Mouse (Mus musculus): ENCODE measurements around the gene Atcay.
"Not testable (repeated sequence)": the region's sequence is repeated elsewhere in the genome, so short reads cannot be mapped to it uniquely, and the experiment has no call there.

Gene Atcay

GRCm38 (mm10) chr10:81200141-81200540 is 30.5 kb downstream of the Atcay start:
- DNase-seq (ENCODE audit: low spot score in 2 of 2), result no peak

GRCm38 (mm10) chr10:81198990-81199389 is 31.6 kb downstream of the Atcay start:
- DNase-seq (ENCODE audit: low spot score in 2 of 2), result no peak

DNA sequence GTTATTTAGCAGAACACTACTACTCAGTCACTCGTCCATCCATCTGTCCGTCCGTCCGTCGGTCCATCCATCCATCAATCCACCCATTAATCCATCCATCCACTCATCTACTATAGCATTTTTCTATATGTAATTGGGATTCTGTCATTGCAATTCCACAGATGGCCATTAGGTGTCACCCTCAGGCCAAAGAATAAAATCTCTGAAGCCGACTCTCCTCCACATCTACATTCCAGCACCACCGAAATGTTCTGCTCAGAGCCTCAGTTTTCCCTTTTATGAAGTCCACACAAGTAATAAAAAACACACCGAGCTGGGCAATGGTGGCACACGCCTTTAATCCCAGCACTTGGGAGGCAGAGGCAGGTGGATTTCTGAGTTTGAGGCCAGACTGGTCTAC is 32.4 kb downstream of the Atcay start:
- no peak for DNase-seq (ENCODE audit: low spot score in 2 of 2)

DNA sequence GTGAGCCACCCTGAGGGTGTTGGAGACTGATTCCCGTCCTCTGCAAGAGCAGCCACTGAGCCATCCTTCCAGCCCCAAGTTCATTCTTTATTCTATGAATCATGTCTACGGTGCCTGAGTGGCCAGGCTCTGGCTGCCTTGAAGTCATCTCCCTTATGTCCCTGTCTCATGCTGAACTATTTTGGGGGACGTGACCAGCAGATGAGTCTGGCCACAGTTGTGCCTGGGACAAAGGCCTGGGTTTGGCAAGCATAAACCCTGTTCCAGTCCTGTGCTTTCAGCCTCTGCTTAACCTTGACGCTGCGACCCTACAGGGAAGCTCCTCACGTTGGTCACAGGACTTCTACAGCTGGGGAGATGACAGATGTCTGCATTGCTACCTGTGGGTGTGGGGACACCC is 33.3 kb downstream of the Atcay start:
- DNase-seq (ENCODE audit: low spot score in 2 of 2), result no peak

DNA sequence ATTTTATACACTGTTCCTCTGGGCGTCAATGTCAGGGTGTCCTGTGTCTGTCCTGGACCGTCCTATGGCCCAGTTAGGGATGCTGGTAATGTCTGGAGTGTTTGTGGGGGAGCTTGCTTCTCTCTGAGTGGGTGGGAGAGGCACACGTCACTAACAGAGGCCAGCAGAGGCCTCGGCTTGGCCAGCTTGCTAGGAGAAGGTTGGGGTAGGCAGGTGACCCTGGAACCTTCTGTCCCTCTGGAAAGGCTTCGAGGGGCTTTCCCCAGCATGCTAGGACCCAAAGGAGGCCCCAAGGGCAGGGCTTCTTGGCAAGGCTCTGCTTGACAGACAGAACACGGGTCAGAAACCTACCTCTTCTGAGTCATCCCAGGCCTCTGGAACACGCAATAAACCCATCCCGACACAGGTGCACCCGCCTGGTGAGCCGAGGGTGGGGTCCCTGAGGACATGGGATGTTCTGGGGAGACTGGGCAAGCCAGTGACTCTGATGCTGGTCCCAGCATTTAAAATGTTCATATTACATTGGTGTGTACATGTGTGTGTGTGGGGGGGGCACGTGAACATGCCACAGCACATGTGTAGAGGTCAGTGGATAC is 34.1 kb downstream of the Atcay start:
- no peak for DNase-seq (ENCODE audit: low spot score in 2 of 2)

DNA sequence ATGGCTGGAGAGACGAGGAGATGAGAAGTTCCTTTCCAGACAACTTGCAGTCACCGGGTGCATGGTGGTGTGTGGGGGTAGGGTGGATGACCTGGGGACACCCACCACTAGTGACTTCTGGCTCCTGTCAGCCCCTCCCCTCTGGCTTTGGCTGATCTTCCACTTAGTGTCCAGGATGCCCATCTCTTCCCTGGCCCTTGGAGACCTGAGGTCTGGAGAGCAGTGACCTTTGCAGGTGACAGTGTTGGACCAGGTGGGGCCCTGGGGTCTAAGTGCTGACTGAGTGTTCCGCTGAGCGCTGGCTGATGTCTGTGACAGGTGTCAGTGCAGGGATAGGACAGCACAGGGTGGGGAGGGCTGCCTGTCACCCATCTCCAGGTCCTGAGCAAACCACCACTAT is 35.3 kb downstream of the Atcay start:
- no peak for DNase-seq (ENCODE audit: low spot score in 2 of 2)

- DNase-seq (ENCODE audit: low spot score in 2 of 2), result no peak
Observed at GRCm38 (mm10) chr10:81193991-81194774, 36.5 kb downstream of the Atcay start.

DNA sequence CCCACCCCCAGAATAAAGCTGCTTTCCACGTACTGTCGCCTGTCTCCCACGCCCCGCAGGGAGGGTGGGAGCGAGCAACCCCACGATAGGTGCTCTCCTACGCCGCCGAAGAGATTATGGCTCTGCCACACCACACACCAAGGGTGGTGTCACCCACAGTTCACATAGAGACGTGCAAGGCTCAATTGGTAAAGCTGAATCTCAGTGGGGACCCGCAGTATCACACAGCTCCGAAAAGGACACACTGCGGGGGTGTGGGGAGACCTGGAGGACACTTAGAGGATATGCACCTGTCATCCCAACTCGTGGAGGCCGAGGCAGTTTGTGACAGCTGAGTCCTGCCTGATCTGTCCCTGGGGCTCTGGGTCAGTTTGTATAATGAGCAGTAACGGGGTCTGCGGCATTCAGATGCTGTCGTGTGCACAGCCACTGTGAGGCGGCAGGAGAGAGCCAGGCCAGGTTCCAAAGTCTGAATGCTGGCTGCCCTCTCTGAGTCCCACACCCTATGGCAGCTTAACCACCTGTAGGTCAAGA is 37.6 kb downstream of the Atcay start:
- DNase-seq (ENCODE audit: low spot score in 2 of 2), result no peak

DNA sequence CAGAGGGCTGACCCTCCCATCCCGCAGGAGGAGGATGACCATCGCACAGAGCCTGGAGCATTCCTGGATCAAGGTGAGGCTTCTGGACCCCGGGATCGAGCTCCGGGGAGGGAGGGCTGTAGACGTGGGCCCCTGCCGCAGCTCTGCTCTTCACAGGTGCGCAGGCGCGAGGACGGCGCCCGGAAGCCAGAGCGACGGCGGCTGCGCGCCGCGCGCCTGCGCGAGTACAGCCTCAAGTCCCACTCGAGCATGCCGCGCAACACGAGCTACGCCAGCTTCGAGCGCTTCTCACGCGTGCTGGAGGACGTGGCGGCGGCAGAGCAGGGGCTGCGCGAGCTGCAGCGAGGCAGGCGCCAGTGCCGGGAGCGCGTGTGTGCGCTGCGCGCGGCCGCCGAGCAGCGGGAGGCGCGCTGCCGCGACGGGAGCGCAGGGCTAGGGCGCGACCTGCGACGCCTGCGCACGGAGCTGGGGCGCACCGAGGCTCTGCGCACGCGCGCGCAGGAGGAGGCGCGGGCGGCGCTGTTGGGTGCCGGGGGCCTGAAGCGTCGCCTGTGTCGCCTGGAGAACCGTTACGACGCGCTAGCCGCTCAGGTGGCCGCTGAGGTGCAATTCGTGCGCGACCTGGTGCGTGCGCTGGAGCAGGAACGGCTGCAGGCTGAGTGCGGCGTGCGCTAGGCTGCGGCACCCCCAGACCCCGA is 38.2 kb downstream of the Atcay start:
- peak; percentile 66 to 79 for DNase-seq (ENCODE audit: low spot score in 2 of 2)

GRCm38 (mm10) chr10:81191342-81191982 is 39.2 kb downstream of the Atcay start:
- no peak for DNase-seq (ENCODE audit: low spot score in 2 of 2)

GRCm38 (mm10) chr10:81190912-81191321 is 39.7 kb downstream of the Atcay start:
- no peak for DNase-seq (ENCODE audit: low spot score in 2 of 2)

- no peak for DNase-seq (ENCODE audit: low spot score in 2 of 2)
Observed at GRCm38 (mm10) chr10:81190236-81190911, 40.3 kb downstream of the Atcay start.

DNA sequence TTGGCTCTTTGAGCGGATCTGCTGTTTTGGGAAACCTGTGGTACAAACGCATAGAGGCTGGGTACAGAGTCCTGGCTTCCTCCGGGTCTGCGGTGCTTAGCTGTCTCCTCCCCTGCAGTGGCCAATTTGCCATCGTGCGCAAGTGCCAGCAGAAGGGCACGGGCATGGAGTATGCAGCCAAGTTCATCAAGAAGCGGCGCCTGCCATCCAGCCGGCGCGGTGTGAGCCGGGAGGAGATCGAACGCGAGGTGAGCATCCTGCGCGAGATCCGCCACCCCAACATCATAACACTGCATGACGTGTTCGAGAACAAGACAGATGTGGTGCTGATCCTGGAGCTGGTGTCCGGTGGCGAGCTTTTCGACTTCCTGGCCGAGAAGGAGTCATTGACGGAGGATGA is 40.8 kb downstream of the Atcay start:
- no peak for DNase-seq (ENCODE audit: low spot score in 2 of 2)

- DNase-seq (ENCODE audit: low spot score in 2 of 2), result no peak
Observed at GRCm38 (mm10) chr10:81187161-81187560, 43.5 kb downstream of the Atcay start.

DNA sequence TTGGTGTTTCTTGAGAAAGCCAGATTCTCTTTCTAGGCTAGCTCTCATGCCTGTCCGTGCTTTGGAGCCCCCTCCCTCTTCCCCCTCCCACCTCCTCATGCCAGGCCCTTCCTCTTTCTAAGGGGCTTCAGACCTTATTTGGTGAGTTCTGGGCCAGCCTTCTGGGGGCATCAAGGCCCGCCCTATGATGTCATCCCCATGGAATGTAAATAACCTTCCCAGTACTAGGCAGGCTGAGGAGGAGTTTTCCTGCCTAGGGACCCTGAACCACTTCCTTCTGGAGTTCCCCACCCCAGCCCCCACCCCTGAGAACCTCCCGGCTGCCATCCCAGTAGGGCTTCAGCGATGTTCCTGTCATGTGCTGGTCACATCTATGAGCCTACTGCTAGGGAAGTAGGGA is 45.9 kb downstream of the Atcay start:
- DNase-seq (ENCODE audit: low spot score in 2 of 2), result no peak

GRCm38 (mm10) chr10:81183805-81184204 is 46.8 kb downstream of the Atcay start, which contains the start of gene 4930442H23Rik:
4930442H23Rik (minus strand) TSS chr10:81183849.
- DNase-seq (ENCODE audit: low spot score in 2 of 2), result no peak

GRCm38 (mm10) chr10:81182336-81183333 is 48.0 kb downstream of the Atcay start, which contains the start of gene Dapk3:
Dapk3 (plus strand) TSS chr10:81183005.
- peak; percentile 92 to 93 for DNase-seq (ENCODE audit: low spot score in 2 of 2)

DNA sequence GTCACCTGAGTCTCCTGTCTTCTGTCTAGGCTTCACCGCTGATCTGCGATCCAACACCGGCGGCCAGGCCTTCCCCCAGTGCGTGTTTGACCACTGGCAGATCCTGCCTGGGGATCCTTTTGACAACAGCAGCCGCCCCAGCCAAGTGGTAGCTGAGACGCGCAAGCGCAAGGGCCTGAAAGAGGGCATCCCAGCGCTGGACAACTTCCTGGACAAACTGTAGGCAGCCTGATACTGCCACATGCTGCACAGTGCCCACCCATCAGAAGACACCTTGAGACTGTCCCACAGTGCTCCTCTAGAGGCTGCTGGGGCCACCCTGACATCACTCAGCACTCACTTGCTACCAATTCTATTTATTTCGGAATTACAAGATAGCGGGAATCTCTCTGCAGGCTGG is 48.8 kb downstream of the Atcay start:
- not testable (repeated sequence) for DNase-seq (ENCODE audit: low spot score in 2 of 2)

- DNase-seq (ENCODE audit: low spot score in 2 of 2), result no peak
Observed at GRCm38 (mm10) chr10:81180946-81181345, 49.7 kb downstream of the Atcay start.
